Mouse (Mus musculus): ENCODE results near the gene Klhdc1. TPM values are rescaled to one million over a fixed set of nuclear protein-coding genes. Genes with fewer than 3 reads are reported as not detected.
A peak's percentile ranks its signal among the peaks of the same experiment; 100 is the strongest.

Klhdc1 gene
- 3.5 and 5.5 TPM in 2 replicates for polyA plus RNA-seq (2016; fragmentation: Nextera tagmentation; extraction: Ambion mirVana)

GRCm38 (mm10) chr12:69240876-69241275 is at the start of gene Klhdc1:
TSS of gene Klhdc1 (plus strand) at chr12:69241176.
- H3K27ac ChIP-seq = peak within 1 kb of the TSS; percentile 77
- peak within 1 kb of the TSS; percentile 84 for H3K9ac ChIP-seq
- H3K4me2 ChIP-seq = peak within 1 kb of the TSS; percentile 70
- H3K9me3 ChIP-seq = no peaks in the 10 kb centered on the region
- 71% methylated on average over 6 of the region's 6 CpGs for WGBS
- peak within 1 kb of the TSS; percentile 70 for H3K4me3 ChIP-seq (replicated peaks)
- peaks cover 10% of the 10 kb centered on the region; the same call in 1 of the 2 replicates for H3K4me1 ChIP-seq
- no peaks in the 10 kb centered on the region for H3K36me3 ChIP-seq (replicated peaks)
- no peak for ATAC-seq (ENCODE audit: low FRiP score)
- no peaks in the 10 kb centered on the region for H3K27me3 ChIP-seq

GRCm38 (mm10) chr12:69191396-69191795 is 49.6 kb upstream of the Klhdc1 start:
- Histone ChIP-seq H3K27me3 (no peaks in the 10 kb centered on the region), H3K27ac (no peak overlapping the region), H3K9ac (no peak overlapping the region), H3K4me3 (replicated peaks) (no peak overlapping the region), H3K4me1 (peaks cover 18% of the 10 kb centered on the region), H3K9me3 (no peaks in the 10 kb centered on the region), H3K36me3 (replicated peaks) (peaks cover 39% of the 10 kb centered on the region), H3K4me2 (no peak overlapping the region)
- WGBS = 91% methylated on average over 5 of the region's 5 CpGs
- no peak for ATAC-seq (ENCODE audit: low FRiP score)

GRCm38 (mm10) chr12:69192637-69193036 is 48.3 kb upstream of the Klhdc1 start:
- Histone ChIP-seq H3K36me3 (replicated peaks) (peaks cover 35% of the 10 kb centered on the region), H3K9me3 (no peaks in the 10 kb centered on the region), H3K27me3 (no peaks in the 10 kb centered on the region), H3K27ac (no peak overlapping the region), H3K4me3 (replicated peaks) (no peak overlapping the region), H3K9ac (no peak overlapping the region), H3K4me1 (peaks cover 9% of the 10 kb centered on the region), H3K4me2 (no peak overlapping the region)
- WGBS = 92% methylated on average over 2 of the region's 2 CpGs
- no peak for ATAC-seq (ENCODE audit: low FRiP score)

- Histone ChIP-seq H3K9me3 (no peaks in the 10 kb centered on the region), H3K4me2 (peak within 1 kb of the TSS; percentile 98), H3K27ac (peak within 1 kb of the TSS; percentile 84), H3K36me3 (replicated peaks) (peaks cover 23% of the 10 kb centered on the region), H3K9ac (peak within 1 kb of the TSS; percentile 88), H3K4me1 (peaks cover 21% of the 10 kb centered on the region), H3K27me3 (no peaks in the 10 kb centered on the region), H3K4me3 (replicated peaks) (peak within 1 kb of the TSS; percentile 93)
- ATAC-seq (ENCODE audit: low FRiP score) = peak; percentile 85
- under 1% methylated on average over 75 of the region's 75 CpGs for WGBS
Measured at GRCm38 (mm10) chr12:69196444-69197377, 44.3 kb upstream of the Klhdc1 start, which contains the start of gene Gm49383. TSS of gene Gm49383 (minus strand) at chr12:69197104.

GRCm38 (mm10) chr12:69197378-69198163 is 43.4 kb upstream of the Klhdc1 start:
- peak; percentile 78 for ATAC-seq (ENCODE audit: low FRiP score)
- Histone ChIP-seq H3K9me3 (no peaks in the 10 kb centered on the region), H3K27me3 (no peaks in the 10 kb centered on the region), H3K4me2 (peak overlapping the region; percentile 98), H3K27ac (peak overlapping the region; percentile 84), H3K36me3 (replicated peaks) (peaks cover 25% of the 10 kb centered on the region), H3K4me3 (replicated peaks) (peak overlapping the region; percentile 93), H3K4me1 (peaks cover 21% of the 10 kb centered on the region), H3K9ac (peak overlapping the region; percentile 88)
- WGBS = under 1% methylated on average over 94 of the region's 94 CpGs

- peak within 1 kb of the TSS; percentile 88 for H3K9ac ChIP-seq
- no peaks in the 10 kb centered on the region for H3K27me3 ChIP-seq
- peaks cover 21% of the 10 kb centered on the region for H3K4me1 ChIP-seq
- H3K4me3 ChIP-seq (replicated peaks) = peak within 1 kb of the TSS; percentile 93
- H3K9me3 ChIP-seq = no peaks in the 10 kb centered on the region
- H3K36me3 ChIP-seq (replicated peaks) = peaks cover 27% of the 10 kb centered on the region
- WGBS = under 1% methylated on average over 18 of the region's 18 CpGs
- peak; percentile 34 for ATAC-seq (ENCODE audit: low FRiP score)
- H3K4me2 ChIP-seq = peak within 1 kb of the TSS; percentile 98
- peak within 1 kb of the TSS; percentile 84 for H3K27ac ChIP-seq
Measured at GRCm38 (mm10) chr12:69198164-69198535, 42.8 kb upstream of the Klhdc1 start, which contains the start of gene Dnaaf2. TSS of gene Dnaaf2 (minus strand) at chr12:69198429.

- Histone ChIP-seq H3K36me3 (replicated peaks) (peaks cover 27% of the 10 kb centered on the region), H3K4me3 (replicated peaks) (no peak overlapping the region), H3K4me1 (peaks cover 21% of the 10 kb centered on the region), H3K27me3 (no peaks in the 10 kb centered on the region), H3K9ac (no peak overlapping the region), H3K4me2 (no peak overlapping the region; the same call in 1 of the 2 replicates), H3K27ac (no peak overlapping the region), H3K9me3 (no peaks in the 10 kb centered on the region)
- no peak for ATAC-seq (ENCODE audit: low FRiP score)
Measured at GRCm38 (mm10) chr12:69198985-69199384, 42.0 kb upstream of the Klhdc1 start.

GRCm38 (mm10) chr12:69204052-69204833 is 36.7 kb upstream of the Klhdc1 start, which contains the start of gene Gm49384:
TSS of gene Gm49384 (minus strand) at chr12:69204267.
- Histone ChIP-seq H3K27me3 (no peaks in the 10 kb centered on the region), H3K9ac (no peak within 1 kb of the TSS), H3K4me1 (no peaks in the 10 kb centered on the region), H3K9me3 (no peaks in the 10 kb centered on the region), H3K36me3 (replicated peaks) (peaks cover 42% of the 10 kb centered on the region), H3K4me3 (replicated peaks) (no peak within 1 kb of the TSS), H3K27ac (no peak within 1 kb of the TSS), H3K4me2 (no peak within 1 kb of the TSS)
- 81% methylated on average over 16 of the region's 16 CpGs for WGBS
- peak; percentile 60; the same call in 1 of the 2 replicates for ATAC-seq (ENCODE audit: low FRiP score)

GRCm38 (mm10) chr12:69207396-69207795 is 33.6 kb upstream of the Klhdc1 start:
- 94% methylated on average over 8 of the region's 8 CpGs for WGBS
- Histone ChIP-seq H3K27ac (no peak overlapping the region), H3K27me3 (no peaks in the 10 kb centered on the region), H3K4me1 (no peaks in the 10 kb centered on the region), H3K9ac (no peak overlapping the region), H3K9me3 (no peaks in the 10 kb centered on the region), H3K4me2 (no peak overlapping the region), H3K4me3 (replicated peaks) (no peak overlapping the region), H3K36me3 (replicated peaks) (peaks cover 41% of the 10 kb centered on the region)
- no peak for ATAC-seq (ENCODE audit: low FRiP score)

- H3K9me3 ChIP-seq = no peaks in the 10 kb centered on the region
- no peaks in the 10 kb centered on the region for H3K27me3 ChIP-seq
- H3K36me3 ChIP-seq (replicated peaks) = peaks cover 40% of the 10 kb centered on the region
- no peak overlapping the region for H3K27ac ChIP-seq
- no peak for ATAC-seq (ENCODE audit: low FRiP score)
- no peak overlapping the region for H3K4me2 ChIP-seq
- H3K9ac ChIP-seq = no peak overlapping the region
- H3K4me1 ChIP-seq = no peaks in the 10 kb centered on the region
- H3K4me3 ChIP-seq (replicated peaks) = no peak overlapping the region
- WGBS = 93% methylated on average over 7 of the region's 7 CpGs
Measured at GRCm38 (mm10) chr12:69207926-69208325, 33.0 kb upstream of the Klhdc1 start.

GRCm38 (mm10) chr12:69208520-69208919 is 32.5 kb upstream of the Klhdc1 start:
- no peaks in the 10 kb centered on the region for H3K27me3 ChIP-seq
- H3K27ac ChIP-seq = no peak overlapping the region
- H3K9me3 ChIP-seq = no peaks in the 10 kb centered on the region
- H3K36me3 ChIP-seq (replicated peaks) = peaks cover 44% of the 10 kb centered on the region
- no peaks in the 10 kb centered on the region for H3K4me1 ChIP-seq
- no peak overlapping the region for H3K4me2 ChIP-seq
- H3K9ac ChIP-seq = no peak overlapping the region
- ATAC-seq (ENCODE audit: low FRiP score) = no peak
- 95% methylated on average over 2 of the region's 2 CpGs for WGBS
- no peak overlapping the region for H3K4me3 ChIP-seq (replicated peaks)

Data from forebrain, embryonic 12.5 days (tissue).